Mouse (Mus musculus) liver, adult 2 months (tissue): ENCODE data around the gene Enpep.

Experiments used
- CTCF ChIP-seq: fragments of 200-500 bp; IDR thresholded peaks from 2 replicates; pipeline ENCODE4 v1.5.1; 2011; ENCODE audit warnings: low read depth, low read length, control low read depth
- POLR2A ChIP-seq: fragments of 200-500 bp; IDR thresholded peaks from 2 replicates; pipeline ENCODE4 v1.6.1; 2011; ENCODE audit warnings: low read length, control low read depth; ENCODE audit not compliant: insufficient read depth; ENCODE audit errors: extremely low read depth

DNA sequence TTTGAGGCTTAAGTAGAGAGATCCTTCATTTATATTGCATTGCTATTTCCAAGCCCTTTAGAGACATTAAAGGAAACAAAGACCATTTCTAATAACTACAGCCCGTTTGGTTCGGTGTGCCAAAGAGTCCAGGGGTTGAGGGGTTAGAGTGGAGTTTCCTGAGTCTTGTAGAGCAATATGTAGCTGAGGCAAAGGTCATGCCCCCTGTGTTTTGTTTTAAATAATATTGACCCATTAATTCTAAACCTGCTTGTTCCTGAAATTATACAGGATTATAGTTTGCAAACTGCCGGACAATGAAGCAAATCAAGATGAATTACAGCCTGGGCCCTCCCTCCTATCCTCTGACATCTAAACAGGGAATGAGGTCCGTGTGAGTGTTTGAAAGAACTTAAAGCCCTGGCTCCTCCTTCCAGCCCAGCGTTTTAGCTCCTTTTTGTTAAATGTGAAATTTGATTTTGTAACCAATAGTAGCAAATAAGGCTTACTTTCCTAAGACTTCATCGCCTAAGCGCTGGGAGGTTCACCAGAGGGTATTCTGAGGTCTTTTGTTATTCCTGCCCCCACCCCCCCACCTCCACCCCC is 112.3 kb downstream of the Enpep start:
- TF ChIP-seq CTCF (no peak), POLR2A (no peak)
